Mouse (Mus musculus): ENCODE data around the gene Slain2. TPM values are rescaled to one million over a fixed set of nuclear protein-coding genes. Genes with fewer than 3 reads are reported as not detected.

Slain2 gene
- total RNA-seq, 2 experiments from 2014 or later: 113 TPM

GRCm38 (mm10) chr5:72904903-72905790 is 9.0 kb upstream of the Slain2 start:
- intact Hi-C loops (cut with DNase I): no loop called here
- DNase-seq: peak; percentile 55
- TF ChIP-seq CTCF (IDR thresholded peaks at IDR 0.05): no peak
- H3K27ac ChIP-seq: peak overlapping the region; percentile 91
- H3K4me3 ChIP-seq: peak overlapping the region; percentile 35; the same call in 1 of the 2 replicates

- no peak for DNase-seq
- no peak overlapping the region for H3K27ac ChIP-seq
- intact Hi-C loops (cut with DNase I): no loop called here
- no peak overlapping the region for H3K4me3 ChIP-seq
- no peak for TF ChIP-seq CTCF (IDR thresholded peaks at IDR 0.05)
These were observed 6.7 kb upstream of the Slain2 start for GRCm38 (mm10) chr5:72907402-72907801.

- Histone ChIP-seq H3K27ac (no peak overlapping the region), H3K4me3 (no peak overlapping the region)
- DNase-seq: no peak
- intact Hi-C loops (cut with DNase I): no loop called here
- TF ChIP-seq CTCF (IDR thresholded peaks at IDR 0.05): no peak
These were observed 5.7 kb upstream of the Slain2 start for GRCm38 (mm10) chr5:72908324-72908936.

DNA sequence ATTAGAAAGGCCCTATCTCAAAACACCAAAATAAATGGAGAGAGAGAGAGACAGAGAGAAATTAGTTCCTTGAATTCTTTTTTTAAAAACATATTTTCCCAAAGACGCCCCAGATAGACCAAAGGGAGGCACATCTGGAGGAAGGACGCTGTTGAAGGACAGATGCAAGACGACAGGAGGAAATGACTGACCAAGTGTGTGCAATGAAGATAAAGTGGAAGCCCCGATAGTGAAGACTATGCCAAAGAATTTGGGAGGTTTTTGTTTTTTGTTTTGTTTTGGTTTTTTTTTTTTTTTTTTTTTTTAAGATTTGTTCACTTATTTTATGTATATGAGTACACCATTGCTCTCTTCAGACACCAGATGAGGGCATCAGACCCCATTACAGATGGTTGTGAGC is 4.7 kb upstream of the Slain2 start:
- TF ChIP-seq CTCF (IDR thresholded peaks at IDR 0.05): no peak
- intact Hi-C loops (cut with DNase I): no loop called here
- Histone ChIP-seq H3K27ac (no peak overlapping the region), H3K4me3 (no peak overlapping the region)
- DNase-seq: no peak

DNA sequence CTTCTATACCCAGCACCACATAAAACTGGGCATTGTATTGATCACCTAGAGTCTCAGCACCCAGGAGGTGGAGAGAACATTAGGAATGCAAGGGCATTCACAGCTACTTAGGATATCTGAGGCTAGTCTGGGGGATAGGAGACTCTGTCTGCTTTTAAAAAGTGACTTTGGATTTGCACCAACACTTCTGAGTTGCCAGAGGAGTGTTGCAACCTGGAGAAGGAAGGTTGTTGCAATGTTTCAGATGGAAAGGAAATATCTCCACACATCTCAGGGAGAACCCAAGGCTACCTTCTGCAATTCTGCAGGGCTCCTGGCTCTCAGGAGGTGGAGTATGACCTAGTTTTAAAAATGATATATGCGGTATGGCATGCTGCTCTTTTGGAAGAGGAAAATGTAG is 3.7 kb upstream of the Slain2 start:
- no peak overlapping the region for H3K4me3 ChIP-seq
- no peak for TF ChIP-seq CTCF (IDR thresholded peaks at IDR 0.05)
- intact Hi-C loops (cut with DNase I): no loop called here
- peak overlapping the region; percentile 65 for H3K27ac ChIP-seq
- no peak for DNase-seq

DNA sequence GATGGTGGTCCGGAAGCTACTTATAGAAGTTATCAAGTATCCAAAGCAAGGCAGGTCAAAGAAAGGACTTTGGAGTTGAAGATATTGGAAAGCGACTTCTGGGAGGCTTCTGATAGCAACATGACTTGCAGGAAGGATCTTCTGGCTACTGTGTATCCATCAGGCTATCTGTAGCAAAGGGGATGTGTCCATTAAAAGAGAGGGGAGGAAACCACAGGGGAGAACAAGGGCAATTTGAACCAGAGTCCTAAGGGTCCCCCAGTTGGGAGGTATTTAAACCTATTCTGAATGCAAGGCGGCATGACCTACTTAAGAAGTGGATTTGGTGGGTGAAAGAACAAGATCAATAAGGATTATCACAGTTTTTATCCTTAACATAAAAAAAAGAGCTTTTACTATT is 2.8 kb upstream of the Slain2 start:
- no peak for TF ChIP-seq CTCF (IDR thresholded peaks at IDR 0.05)
- no peak for DNase-seq
- no peak overlapping the region for H3K4me3 ChIP-seq
- H3K27ac ChIP-seq: peak overlapping the region; percentile 65; the same call in 1 of the 2 replicates
- intact Hi-C loops (cut with DNase I): no loop called here

DNA sequence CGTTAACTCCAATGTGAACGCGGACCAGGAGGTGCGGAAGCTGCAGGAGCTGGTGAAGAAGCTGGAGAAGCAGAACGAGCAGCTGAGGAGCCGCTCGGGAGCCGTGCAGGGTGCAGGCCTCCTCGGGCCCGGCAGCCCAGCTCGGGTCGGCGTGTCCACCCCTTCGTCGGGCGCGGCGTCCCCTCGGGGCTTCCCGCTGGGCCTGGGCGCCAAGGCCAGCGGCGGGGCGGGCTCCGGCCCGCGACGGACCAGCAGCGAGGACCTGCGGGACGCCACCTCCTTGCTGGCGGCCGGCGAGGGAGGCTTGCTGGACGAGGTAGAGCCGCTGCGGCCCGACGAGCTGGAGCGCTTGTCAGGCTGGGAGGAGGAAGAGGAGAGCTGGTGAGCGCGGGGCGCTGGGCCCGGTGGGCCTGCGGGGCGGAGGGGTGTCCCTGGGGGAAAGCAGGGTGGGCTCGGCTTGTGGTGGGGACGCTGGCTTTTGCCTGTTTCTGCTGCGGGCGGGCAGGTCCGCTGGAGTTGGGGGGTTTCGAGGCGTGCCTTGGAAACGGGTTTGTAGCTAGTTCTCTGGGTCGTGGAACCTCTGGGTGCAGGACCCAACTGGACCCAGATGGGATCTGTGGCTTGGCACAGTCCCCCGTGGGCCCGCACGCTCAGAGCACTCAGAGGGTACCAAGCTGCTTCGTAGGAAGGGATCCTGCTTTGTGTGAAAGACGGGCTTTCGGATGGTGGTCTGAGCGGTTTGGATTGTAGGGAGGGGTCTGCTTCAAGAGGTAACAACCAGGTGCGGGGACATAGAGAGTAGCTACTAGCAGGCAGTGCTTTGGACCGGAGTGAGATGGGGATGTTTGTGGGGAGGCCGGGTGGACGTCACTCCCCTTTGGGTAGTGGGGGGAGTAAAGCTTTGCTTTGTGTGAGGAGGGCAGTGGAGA is 793 bp downstream of the Slain2 start:
- Histone ChIP-seq H3K4me3 (peak overlapping the region; percentile 77), H3K27ac (peak overlapping the region; percentile 96)
- no peak for TF ChIP-seq CTCF (IDR thresholded peaks at IDR 0.05)
- intact Hi-C loops (cut with DNase I): no loop called here
- peak; percentile 79 for DNase-seq

GRCm38 (mm10) chr5:72916048-72916447 is 1.9 kb downstream of the Slain2 start:
- intact Hi-C loops (cut with DNase I): no loop called here
- Histone ChIP-seq H3K27ac (peak overlapping the region; percentile 96), H3K4me3 (peak overlapping the region; percentile 77)
- TF ChIP-seq CTCF (IDR thresholded peaks at IDR 0.05): no peak
- DNase-seq: no peak

GRCm38 (mm10) chr5:72916851-72917250 is 2.7 kb downstream of the Slain2 start:
- TF ChIP-seq CTCF (IDR thresholded peaks at IDR 0.05): no peak
- H3K4me3 ChIP-seq: peak overlapping the region; percentile 77
- DNase-seq: no peak
- H3K27ac ChIP-seq: peak overlapping the region; percentile 96
- intact Hi-C loops (cut with DNase I): no loop called here

DNA sequence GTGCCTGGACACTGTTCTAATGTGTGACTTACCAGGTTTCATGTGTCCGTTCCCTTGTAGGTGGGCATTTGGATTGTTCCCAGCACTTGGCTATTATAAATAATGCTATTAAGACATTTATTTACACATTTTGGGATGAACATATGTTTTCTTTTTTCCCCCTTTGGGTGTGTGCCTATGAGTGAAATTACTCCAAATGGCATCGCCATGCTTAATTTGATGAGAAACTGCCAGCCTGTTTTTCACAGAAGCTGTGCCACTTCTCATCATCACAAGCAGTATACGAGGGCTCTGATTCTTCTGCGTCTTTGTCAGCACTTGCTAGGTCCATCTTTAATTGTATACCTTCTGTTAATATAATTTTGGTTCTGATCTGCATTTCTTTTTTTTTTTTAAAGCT is 6.3 kb downstream of the Slain2 start:
- no peak overlapping the region for H3K27ac ChIP-seq
- no peak for TF ChIP-seq CTCF (IDR thresholded peaks at IDR 0.05)
- no peak for DNase-seq
- no peak overlapping the region for H3K4me3 ChIP-seq
- intact Hi-C loops (cut with DNase I): no loop called here

- intact Hi-C loops (cut with DNase I): no loop called here
- TF ChIP-seq CTCF (IDR thresholded peaks at IDR 0.05): no peak
- Histone ChIP-seq H3K4me3 (no peak overlapping the region), H3K27ac (peak overlapping the region; percentile 29; the same call in 1 of the 2 replicates)
- DNase-seq: no peak
These were observed 7.1 kb downstream of the Slain2 start for GRCm38 (mm10) chr5:72921171-72921570.

- TF ChIP-seq CTCF (IDR thresholded peaks at IDR 0.05): no peak
- Histone ChIP-seq H3K27ac (no peak overlapping the region), H3K4me3 (no peak overlapping the region)
- intact Hi-C loops (cut with DNase I): no loop called here
- no peak for DNase-seq
These were observed 8.7 kb downstream of the Slain2 start for GRCm38 (mm10) chr5:72922796-72923195.
